Mouse (Mus musculus) retina, embryonic 14.5 days (tissue): ENCODE data around the gene Tbc1d16.

Experiments used
- DNase-seq: peaks from one replicate; pipeline ENCODE4 v3.0.0-alpha.2; 2015; ENCODE audit warnings: low spot score

The Tbc1d16 gene

DNA sequence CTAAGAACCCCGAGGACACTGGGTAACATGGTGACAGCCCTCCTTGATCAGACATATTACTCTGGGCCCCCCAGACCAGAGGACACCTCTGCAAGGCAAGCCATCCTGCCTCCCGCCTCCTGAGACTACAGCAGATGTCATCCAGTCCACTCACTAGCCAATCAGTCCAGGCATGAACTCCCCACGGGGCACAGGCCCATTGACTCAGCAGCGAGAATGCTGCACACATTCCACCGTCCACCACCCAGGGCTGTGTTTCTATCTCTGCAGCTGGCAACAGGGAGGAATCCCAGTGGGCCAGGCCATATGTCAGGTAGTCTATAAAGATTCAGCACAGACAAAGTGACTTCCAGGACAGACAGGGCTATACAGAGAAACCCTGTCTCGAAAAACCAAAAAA is 20.3 kb downstream of the Tbc1d16 start:
- no peak for DNase-seq

DNA sequence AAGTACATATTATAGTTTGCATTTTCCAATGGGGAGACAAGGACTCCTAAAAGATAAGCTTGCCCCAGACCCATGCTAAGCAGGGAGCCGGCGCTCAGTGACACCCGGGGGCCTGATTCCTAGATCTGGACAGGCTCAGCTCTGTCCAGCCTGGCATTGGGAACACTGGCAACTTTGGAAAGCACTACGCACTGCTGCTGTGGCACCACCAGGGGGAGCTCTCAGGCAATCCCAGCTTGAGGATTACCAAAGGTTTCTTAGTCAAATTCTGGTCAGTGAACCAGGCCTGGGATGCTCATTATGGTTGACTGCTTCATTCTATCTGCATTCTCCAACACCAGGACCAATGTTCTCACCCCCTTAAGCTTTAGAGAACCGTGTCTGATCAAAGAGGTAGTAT is 21.7 kb downstream of the Tbc1d16 start:
- peak; percentile 91 for DNase-seq

DNA sequence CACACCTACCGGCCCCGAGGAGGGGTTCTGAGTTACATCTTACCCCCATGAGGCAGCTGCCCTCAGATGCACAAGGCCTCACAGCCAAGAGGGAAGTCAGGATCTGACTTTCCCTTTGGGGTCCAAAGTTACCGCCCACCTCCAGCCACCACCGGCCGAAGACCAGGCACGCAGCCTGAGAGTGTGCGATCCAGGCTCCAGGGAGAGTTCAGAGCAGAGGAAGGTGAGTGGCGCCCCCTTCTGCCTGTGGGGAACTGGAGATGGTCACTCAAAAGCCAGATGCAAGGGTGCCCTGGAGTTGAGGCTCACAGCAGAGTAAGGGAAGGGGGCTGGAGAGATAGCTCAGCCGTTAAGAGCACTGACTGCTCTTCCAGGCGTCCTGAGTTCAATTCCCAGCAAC is 22.6 kb downstream of the Tbc1d16 start:
- no peak for DNase-seq

DNA sequence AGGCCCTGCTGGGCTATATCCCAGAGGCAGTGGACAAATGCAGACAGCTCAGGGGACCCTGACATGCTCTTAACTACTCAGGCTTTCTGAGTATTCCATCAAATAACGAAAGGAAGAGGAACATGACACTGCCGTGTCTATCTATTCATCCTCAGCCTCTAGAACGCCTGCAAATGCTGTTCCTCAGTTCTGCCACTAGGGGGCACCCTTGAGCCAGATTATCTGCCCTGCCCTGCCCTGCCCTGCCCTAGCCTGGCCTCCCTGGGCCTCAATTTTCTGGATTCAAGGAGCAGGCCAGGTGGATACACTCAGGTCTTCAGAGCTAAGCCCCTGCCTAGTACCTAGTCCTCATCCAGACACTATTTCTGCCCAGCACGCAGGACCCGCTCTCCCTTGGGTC is 24.9 kb downstream of the Tbc1d16 start:
- peak; percentile 73 for DNase-seq

GRCm38 (mm10) chr11:119199233-119199601 is 29.1 kb downstream of the Tbc1d16 start:
- DNase-seq, result no peak

GRCm38 (mm10) chr11:119198564-119199232 is 29.6 kb downstream of the Tbc1d16 start:
- peak; percentile 42 for DNase-seq

GRCm38 (mm10) chr11:119197618-119198563 is 30.4 kb downstream of the Tbc1d16 start:
- no peak for DNase-seq

DNA sequence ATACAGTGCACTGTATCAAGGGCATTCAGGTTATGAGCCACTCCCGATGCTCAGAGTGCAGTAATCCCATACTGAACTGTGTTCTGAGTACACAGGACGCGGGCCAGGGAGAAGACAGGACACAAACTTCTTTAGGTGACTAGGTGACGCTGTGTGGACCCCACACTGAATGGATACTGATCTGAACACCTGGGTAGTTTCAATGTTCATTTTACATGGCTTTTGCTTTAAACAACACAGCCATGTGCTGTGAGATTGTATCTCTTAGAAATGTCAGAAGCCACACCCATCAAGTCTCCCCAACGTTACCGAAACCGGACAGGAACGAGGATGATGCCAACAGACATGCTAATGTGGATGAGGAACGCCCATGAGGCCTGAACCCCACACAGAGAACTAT is 35.7 kb downstream of the Tbc1d16 start:
- DNase-seq, result no peak

GRCm38 (mm10) chr11:119192176-119192575 is 36.1 kb downstream of the Tbc1d16 start:
- DNase-seq, result no peak

DNA sequence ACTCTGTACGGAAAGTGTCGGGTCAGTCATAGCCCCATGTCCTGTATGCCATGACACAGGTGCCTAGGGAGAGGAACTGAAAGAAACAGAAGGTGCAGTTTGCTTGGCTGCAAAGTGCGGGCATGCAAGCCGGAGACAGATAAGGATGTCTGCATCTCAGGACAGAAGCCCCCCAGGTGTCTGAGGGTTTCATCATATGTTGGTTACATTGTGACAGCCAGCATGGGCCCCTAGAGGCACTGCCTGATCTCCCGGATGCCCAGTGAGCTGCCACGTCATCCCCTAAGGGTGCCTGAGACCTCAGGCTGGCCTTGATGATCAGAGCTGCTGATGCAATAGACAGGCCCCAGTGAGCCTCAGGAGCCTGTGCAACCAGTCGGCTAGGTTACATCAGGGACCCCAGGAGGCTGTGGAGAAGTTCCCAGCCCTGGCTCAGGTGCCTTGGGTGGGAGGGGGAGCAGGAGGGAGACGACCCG is 36.7 kb downstream of the Tbc1d16 start:
- no peak for DNase-seq

DNA sequence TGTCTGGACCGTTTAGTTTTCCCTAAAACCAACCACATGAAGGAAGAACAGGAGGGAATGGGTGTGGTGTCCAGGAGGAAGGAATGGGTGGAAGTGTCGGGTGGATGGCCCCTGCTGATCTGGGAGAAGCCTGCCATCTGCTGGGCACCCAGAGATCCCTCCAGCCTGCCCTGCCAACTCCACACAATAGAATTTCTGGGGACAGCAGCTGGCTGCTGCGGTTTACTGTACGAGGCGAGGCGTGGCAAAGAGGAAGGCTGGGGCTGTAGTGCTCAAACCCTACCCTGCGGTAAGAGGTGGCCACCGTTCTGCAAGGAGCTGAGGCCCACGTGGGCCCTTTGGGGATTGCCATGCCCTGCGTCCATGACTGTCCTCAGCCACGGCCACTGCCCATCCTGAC is 37.8 kb downstream of the Tbc1d16 start:
- peak; percentile 85 for DNase-seq

- DNase-seq, result no peak
Observed at GRCm38 (mm10) chr11:119189319-119189718, 39.0 kb downstream of the Tbc1d16 start.

DNA sequence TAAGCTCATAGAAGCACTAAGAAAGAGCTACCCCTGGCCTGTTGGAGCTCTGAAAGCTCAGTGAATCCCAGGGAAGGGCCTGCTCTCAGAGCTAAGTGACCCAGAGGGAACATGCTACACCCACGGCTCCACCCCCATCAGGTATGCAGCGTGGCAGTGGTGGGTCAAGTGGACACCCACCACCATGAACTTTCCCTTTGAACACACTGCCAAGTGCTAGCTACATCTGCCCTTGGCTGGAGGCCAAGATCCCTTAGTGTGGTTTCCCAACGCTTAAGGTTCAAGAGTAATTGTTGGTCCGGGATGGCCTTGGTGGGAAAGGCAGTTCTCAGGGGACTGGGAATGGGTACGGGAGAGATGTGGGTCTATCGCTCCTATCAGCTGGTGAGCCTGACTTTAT is 39.9 kb downstream of the Tbc1d16 start:
- DNase-seq, result no peak

DNA sequence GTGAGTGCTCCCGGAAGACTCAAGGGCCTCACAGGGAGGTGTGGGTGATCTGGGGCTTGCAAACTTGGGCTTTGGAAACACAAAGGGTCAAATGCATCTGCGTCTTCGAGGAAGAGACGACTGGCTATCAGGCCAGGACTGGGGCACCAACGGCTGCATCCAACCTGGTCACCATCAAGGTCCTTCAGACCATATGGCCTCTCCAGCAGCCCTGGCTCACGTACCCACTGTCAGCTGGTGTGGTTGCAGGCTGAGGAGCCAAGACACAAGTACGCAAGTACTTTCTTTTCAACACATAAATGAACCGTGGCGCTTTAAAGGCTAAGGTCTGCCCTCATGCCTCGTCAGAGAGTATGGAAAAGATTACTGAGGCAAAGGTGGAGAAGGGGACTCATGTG is 40.5 kb downstream of the Tbc1d16 start:
- no peak for DNase-seq

GRCm38 (mm10) chr11:119186989-119187799 is 41.1 kb downstream of the Tbc1d16 start:
- peak; percentile 92 for DNase-seq

- DNase-seq, result no peak
Observed at GRCm38 (mm10) chr11:119186381-119186780, 41.9 kb downstream of the Tbc1d16 start.

GRCm38 (mm10) chr11:119183684-119184310 is 44.5 kb downstream of the Tbc1d16 start:
- DNase-seq, result no peak

DNA sequence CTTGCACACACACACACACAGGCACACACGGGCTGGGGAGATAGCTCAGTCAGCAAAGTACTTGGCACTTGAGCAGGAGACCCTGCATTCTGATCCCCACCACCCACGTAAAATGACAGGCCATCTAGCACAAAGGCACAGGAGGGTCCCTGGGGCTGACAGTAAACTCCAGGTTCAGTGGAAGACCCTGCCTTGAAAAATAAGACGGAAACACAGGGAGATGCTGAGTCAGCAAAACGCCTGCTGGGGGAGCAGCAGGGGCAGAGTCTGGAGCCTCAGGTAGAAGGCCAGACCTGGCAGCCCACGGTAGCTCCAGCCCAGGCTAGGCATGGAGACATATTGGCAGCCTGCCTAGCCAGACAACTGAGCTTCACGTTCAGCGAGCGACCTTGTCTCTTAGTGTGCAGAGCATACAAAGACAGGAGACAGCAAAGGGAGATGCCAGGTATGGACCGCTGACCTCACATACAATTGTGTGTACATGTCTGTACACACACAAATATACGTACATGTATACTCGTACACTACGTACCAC is 46.4 kb downstream of the Tbc1d16 start:
- DNase-seq, result no peak

GRCm38 (mm10) chr11:119180824-119181582 is 47.3 kb downstream of the Tbc1d16 start:
- peak; percentile 45 for DNase-seq

- DNase-seq, result no peak
Observed at GRCm38 (mm10) chr11:119178317-119178716, 50.0 kb downstream of the Tbc1d16 start.
